Mouse (Mus musculus) kidney, adult 2 months (tissue): ENCODE results near the gene Whrn.

ENCODE experiments used
- CTCF ChIP-seq: fragments of 200-500 bp; conservative IDR thresholded peaks from 2 replicates; pipeline ENCODE4 v1.5.1; 2011; ENCODE audit warnings: low read depth, mild to moderate bottlenecking, control low read depth, low read length, moderate library complexity, mixed read lengths; ENCODE audit not compliant: insufficient read depth, insufficient read length
- POLR2A ChIP-seq: fragments of 200-500 bp; IDR thresholded peaks from one replicate; pipeline ENCODE4 v1.6.1; 2011; ENCODE audit warnings: low read depth, low read length, control low read depth

GRCm38 (mm10) chr4:63437119-63437815, 58.5 kb downstream of the Whrn start:
- no peak for TF ChIP-seq CTCF
- no peak for TF ChIP-seq POLR2A
